Mouse (Mus musculus) MEL-GATA-1-ER (cell line): Measurements from ENCODE around the gene Myo1b.

ENCODE experiments used
- DNase-seq: peaks from one replicate; pipeline ENCODE4 v3.0.0-alpha.2; 2012; ENCODE audit warnings: low read depth; ENCODE audit errors: extremely low read depth

Myo1b gene

DNA sequence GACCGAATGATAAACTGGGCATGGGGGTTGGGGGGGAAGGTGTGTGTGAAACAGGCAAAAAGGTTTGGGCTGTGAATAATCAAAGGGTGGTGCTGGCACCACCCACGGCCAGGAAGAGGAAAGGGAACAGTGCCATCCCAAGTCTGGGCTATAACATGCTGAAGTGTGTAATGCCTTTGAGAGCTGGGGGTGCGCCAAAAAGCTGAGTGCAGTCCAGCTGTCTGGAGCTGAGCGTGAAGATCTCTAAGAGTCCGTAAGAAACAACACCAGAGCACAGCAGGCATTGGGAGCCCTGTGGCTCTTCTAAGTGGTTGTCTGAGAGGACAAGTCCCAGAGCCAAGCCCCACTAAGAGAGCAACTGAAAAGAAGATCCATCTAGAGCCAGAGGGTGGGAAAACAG lies 63.6 kb downstream of the Myo1b start:
- no peak for DNase-seq

DNA sequence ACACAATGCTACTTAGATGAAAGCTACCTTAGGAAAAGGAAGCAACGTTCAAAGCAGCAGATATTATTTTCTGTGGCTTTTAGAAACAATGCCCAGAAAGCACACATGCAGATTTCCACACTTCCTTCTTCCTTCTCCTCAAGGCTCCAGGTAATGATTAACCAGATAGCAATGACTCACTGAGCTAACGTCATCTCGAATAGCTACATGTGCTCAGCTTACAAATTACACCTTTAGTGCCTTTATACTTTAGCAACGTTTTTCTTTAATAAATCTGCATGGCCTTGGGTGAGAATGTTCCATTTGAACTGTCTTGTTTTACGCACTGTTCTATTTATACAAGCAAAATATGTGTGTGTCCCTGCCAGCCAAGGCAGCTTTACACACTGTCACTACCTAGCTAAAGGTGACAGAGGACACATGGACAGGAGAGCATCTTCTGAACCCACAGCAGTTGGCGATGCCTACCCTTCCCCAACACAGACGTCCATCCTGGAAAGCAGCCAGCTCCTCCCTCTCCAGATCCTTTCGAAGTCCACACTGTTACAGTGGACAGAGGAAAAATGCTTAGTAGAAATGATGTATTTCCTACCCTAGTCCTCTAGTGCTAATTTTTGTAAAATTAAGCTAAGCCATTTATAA lies 66.2 kb downstream of the Myo1b start:
- no peak for DNase-seq

DNA sequence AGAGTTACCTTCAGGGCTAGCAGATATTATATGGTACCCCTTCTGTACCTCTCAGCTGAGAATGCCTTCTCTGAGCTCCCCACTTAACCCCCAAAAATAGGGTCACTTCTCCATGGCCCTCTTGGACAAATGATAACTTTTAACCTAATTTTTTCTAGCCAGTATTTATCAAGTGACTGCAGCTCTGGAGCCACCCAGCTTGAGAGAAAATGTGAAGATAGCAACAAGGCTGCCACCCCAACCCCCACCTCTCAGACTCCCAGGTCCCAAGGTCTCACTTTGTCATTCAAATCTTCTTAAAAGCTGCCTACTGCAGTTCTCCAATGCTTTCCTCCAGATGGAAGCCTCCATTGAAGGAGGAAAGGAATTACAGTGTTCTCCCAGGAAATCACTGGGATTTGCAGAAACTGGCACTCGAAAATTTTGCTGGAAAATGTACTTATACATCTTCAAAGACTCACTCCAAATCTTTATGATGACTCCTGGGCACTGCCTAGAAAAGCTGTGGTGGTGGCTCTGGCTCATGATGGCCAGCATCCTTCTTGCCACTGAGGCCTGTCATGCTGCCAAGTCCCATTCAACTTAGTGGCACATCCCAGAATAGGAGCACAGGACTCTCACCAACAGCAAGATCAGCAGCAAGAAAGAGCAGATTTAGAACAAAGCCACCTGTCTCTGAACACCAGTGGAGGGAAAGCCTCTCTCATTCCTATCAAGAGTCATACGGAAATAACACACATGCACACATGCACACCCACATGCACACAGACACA lies 70.4 kb downstream of the Myo1b start:
- DNase-seq: no peak

DNA sequence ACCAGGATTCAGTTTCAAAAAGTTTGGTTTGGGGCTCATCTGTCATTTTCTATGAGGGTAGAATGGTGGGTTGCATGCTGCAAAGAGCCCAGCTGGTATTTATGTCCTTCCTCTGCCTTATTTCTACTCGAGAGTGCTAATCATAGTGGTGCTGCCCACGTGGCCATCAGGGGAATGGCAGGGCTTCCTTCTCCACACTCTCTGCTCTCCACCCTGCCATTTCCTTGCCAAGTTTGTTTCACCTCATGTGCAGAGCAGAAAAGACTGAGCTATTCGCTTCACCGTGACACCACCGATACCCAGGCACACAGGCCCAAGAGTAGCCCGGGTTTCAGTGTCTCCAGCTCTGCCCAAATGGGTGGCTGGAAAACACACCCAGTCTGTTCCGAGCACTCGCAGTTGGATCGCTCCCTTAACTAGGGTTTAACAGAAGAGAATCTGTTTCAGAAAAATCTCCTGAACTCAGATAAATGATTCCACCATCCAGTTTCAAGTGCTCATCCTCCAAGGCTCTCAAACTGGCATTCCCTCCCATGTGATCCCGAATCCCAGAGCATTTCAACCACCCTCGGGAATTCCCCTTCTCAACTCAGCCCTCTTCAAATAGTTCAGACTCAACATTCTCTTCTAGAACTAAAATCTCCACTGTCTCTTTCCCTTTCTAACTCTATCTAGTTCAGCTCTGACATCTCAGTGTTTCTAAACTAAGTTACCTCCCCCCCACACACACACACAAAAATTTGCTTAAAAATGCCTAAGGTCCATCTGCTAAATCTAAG lies 77.8 kb downstream of the Myo1b start:
- no peak for DNase-seq

DNA sequence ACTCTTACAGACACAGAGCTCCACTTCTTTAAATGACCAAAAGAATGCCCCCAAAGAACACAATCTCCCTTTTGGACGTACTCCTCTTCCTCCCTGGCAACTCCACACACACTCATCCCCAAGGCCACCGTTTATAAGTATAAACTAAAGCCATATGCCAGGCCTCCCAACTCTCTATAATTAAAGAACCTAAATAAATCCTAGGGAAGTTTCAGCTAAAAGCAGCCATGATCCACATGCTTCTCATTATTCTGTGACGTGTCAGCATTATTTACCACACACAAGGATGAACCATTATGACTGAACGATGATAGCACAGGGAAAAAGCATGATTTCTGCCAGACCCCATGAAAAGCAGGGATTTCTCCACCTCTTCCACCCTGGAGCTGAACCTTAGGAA lies 78.6 kb downstream of the Myo1b start:
- no peak for DNase-seq

DNA sequence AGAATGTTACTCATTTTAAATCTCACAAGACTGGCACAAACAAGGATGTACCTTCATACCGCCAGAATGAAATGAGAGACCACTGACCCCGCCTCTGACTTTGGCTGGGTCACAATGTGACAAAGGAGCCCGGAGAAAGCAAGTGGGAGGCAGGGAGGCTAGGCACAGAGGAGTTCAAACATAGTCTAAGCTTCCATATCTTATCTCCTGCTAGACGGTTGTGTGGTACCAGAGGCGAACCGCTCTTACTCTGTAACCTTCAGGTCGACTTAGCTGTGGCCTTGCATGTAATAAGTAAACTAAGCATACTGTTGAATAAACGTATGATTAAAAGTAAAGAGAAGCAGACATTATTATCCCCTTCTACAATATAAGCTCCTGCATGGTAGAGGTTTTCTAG lies 80.1 kb downstream of the Myo1b start:
- DNase-seq: no peak

DNA sequence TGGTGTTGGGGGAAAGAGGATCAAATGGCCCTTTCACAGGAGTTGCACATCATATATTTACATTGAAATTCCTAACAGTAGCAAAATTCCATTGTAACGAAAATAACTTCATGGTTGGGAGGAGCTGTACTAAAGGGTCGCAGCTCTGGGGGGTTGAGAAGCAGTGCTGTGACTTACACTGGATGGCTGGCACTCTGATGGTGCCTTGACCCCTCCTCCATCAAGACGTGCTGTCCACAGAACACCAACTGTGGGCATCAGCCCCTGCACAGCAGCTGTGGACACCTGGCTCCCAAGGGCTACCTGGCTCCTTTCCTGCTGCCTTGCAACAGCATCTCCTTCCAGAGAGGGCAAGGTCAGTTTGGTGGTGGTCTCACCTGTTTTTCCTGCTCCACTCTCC lies 81.8 kb downstream of the Myo1b start:
- no peak for DNase-seq

DNA sequence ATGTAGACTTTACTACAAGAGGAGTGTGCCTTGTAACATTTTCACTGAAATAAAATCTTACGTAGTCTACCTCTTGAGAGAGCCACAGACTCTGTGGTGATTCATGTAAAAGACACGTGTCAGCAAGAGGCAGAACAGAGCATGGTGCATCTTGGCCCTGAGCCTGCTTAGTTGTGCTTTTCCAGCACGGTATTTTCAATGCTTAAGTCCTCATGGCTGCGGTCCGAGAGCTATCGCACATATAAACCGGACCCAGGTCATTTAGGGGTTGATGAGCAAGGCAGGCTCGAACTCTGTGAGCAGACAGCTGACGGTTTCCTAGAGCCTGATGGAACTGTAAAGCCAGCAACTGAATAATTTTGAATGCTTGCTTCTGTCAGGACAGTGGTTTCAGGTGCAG lies 86.5 kb downstream of the Myo1b start:
- DNase-seq: no peak

DNA sequence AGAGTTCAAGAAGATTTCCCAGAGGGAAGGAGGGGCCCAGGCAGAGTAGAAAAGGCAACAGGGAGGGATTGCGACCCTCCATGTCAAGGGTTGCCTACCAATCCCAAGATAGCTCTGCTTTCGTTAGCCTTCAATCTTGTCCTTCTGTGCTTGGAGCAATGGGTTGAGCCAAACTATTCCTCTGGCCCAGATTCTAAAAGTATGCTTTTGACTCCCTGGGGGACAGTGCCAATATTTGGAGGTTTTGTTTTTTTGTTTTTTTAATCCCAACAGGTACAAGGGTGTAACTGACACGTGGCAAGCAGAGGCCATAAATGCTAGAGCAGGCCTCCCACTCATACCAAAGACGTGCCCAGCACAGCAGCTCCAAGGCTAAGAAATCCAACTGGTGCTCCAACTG lies 93.3 kb downstream of the Myo1b start:
- no peak for DNase-seq

DNA sequence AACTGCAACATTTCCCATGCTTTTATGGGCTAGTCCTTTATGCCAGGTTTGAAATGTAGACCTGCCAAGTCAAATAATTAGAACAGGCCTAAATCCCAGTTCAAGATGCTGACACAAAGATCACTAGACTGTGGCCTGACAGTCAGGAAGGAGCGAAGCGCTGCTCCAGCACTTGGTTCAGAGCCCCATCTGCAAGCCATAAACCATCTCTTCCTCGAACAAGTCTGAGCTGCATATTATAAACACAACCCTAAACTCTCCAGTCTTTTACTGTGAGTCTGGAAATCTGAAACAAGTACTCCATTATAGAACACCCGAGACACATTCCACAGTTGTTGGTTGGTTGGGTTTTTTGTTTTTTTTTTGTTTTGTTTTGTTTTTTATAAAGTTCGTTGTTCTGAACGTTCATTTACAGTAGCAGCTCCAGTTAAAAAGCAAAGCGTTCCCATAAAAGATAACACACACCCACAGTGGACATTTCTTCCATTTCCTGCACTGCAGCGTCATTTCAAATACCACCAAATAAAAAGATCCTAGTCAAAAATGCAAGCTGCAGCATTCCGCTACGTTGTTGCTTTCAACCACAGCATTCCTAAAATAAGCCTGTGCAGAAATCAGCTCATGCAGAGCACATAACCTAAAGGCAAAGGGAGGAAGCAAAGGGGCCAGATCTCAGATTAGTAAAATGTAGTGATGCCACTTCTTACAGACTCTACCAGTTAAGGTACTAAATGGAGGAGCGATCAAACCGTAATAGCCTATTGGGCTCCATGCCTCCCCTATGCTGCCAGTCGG lies 94.0 kb downstream of the Myo1b start:
- DNase-seq: no peak

DNA sequence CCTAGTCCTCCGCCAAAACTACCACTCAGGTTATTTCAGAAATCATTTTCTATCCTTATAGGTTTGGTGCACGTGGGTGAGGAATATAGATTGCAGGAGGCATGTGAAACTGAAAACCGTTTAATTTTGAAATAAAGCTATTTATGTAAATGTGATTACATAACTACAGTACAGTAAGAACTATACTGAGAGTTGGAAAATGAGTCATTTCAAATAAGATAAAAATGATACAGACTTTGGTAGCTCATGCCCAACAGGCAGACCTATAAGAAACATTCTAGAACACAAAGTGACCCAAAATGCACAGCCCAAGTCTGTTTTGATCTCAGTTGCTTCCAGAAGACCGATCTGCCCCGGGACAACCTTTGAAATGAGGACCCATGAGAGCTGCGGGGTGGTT lies 95.4 kb downstream of the Myo1b start:
- DNase-seq: no peak

DNA sequence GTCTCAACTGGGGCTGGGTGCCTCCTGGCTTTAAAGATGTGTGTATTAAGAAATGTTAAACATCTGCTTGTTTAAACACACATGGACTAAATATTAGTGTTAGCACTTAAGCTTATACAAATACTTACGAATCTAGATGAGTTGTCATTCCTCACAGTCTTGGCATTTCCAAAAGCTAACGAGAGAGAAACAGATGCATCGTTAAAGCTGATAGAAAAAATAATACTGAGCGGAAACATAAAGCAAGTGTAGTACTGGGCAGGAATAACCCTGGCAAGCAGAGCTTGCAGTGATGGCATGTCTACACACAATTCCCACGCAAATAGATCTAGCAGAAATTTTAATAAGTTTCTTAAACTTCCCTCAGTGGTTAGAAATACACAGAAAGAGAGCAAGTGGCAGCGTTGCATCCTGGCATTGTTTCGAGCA lies 95.8 kb downstream of the Myo1b start:
- DNase-seq: no peak

DNA sequence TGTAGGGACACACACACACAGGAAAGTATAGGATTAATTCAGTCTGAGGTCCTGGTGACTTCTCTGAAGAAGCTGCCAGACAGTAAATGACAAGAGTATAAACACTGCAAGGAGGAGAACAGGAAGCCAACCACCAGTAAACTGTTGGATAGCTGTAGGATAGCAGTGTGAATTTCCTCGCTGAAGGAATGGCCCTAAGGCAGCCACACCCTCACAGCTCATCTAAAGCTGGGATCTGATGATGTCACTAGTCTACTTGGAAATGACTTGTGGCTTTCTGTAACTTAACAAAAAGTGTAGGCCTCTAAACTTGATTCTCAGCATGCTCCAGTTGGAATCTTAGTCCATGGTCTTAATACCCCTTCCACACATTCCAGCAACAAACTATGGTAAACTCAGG lies 100.2 kb downstream of the Myo1b start:
- no peak for DNase-seq

DNA sequence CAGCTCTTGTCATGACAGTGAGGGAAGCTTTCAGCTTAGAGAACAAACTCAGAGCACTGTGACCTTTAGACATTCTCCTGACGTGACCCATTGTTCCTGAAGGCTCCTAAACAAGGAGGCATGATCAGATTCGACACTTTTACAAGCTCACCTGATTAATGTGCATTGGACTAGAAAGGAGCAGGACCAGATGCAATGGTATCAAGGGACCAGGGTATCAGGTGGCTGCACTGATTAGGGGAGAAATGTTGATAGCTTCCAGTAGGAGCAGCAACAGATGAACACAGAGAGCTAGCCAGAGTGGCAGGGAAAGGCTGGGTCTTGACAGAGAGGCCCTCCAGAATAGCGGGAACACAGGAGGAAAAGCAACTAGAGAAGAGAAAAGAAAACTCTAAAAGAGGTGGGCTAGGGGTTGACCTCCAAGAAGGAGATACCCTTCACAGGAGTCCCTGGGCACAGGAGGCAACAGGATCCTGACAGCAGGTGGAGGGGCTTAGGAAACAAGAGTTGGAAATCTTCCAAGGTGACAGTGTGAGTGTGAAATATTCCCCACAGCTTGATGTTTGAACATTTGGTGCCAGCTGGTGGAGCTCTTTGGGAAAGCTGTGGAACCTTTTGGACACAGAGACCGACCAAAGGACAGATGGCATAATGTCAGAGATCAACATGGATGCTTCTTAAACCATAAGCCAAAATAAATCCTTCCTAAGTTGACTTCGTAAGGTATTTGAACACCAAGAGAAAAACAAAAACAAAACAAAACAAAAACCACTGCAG lies 100.8 kb downstream of the Myo1b start:
- DNase-seq: no peak

DNA sequence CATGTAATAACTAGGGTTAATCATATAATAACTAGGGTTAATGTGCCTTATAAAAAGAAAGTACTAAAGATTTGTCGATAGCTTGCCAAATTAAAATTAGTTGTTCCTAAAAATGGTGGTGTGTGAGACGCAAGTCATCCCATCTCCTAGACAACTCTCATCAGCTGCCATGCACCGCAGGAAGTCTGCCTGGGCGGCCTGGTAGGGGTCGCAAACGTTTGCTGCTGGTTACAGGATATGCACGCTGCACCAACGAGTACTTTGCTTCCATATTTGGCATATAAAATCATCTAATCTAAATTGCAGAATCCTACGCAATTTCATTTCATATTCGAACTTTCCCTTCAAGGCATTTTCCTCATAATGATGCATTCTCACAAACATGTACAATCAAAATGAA lies 107.0 kb downstream of the Myo1b start:
- DNase-seq: no peak

DNA sequence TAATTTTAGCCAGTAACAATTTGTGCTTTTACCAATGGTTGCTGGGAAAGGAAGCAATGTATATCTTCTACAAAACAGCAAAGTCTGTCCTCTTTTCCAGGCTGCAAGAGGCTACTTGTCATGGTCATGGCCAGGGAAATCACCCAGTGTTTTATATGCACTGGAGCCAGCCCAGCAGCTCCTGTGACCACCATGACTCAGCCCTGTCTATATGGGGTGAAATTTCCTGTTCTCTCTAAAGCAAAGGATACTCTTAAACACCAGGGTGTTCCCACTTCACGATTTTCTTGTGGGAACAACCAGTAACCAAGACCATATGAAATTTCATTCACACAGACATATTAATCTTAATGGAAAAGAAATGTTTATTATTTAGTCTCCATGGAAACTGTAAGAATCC lies 107.6 kb downstream of the Myo1b start:
- no peak for DNase-seq

DNA sequence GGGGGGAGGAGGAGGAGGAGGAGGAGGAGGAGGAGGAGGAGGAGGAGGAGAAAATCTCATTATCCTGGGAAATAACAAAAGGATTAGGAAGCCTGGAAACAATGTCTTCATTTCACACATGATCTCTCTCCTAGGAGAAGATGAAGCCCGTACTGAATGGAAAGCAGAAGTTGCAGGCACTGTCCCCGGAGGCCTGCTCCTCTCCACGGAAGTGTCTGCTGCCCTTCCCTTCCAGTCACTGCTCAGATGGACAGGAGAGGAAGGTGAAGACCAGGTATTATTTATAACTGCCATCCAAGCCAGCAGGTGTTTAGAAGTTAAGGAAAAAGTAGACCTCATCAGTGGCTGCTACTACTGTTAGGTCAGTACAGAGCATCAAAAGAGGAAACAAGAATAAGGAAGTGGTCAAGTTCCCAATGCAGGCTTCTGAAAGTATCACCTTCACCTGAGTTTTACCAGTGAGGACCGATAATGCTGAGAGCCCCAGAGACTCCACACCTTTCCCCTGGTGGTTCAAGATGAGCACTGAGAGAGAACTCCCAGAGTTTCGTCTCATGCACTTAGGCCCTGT lies 110.7 kb downstream of the Myo1b start:
- DNase-seq: no peak

DNA sequence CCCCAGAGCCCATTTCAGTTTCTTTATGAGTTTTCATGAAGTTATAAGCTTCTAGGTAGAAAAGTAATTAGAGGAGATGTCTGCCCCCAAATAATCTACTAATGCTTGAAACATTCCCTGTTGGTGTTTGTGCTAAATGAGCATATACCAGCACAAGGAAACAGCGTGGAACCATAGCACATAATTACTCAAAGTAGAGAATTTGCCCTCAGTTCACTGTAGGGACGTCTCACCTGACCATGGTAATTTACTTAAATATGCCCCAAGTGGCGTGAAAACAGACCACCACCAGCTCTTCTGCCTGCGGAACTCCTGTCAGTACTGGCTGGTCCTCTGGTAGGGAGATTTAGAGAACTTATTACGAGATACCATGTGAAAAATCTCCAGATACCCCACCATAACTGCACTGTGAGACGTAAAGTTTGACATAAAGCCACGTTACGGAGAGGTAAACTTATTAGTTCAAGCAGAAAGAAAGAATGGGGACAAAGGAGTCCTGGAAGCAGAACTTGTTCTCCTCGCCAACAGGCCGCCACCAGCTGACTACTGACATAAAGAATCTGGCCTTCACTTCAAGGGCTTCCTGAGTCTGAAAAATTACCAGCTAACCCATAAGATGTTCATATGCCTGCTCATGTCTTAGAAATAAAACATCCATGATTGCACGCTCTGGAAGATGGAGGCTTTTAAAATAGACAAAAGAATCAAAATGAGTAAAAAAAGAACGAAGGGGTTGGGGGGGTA lies 111.4 kb downstream of the Myo1b start:
- no peak for DNase-seq

DNA sequence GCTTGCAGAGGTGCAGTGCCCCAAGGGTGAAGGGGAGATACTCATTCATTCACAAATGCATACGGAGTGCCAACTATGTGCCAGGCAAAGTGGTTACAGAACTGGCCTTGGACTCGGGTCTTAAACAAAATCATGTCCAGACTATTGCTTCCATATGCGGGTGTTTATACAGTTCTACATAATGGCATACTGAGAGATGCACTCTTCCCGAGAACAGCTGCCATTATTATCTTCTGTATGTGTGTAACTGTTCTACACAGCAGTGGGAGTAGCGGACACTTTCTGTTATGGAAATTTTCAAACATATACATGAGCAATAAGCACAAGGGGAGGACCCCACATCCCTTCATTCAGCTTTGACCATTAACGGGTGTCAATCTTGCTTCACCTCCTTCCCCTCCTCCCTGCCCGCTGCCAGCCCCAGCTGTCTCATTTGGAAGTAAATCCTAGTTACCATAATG lies 117.8 kb downstream of the Myo1b start:
- DNase-seq: no peak
